Mouse (Mus musculus): ENCODE measurements around the gene Nemp1.

- TF ChIP-seq POLR2A (IDR thresholded peaks at IDR 0.05; ENCODE audit: control insufficient read depth, low read depth, low read length): 0 out of 2 replicates have a peak, but pooled peaks have one; percentile 24
- TF ChIP-seq CTCF (IDR thresholded peaks at IDR 0.05; ENCODE audit: control insufficient read depth, insufficient read depth, insufficient replicate concordance, low read depth, low read length): no peak
Measured at GRCm38 (mm10) chr10:127668093-127669050, 1.7 kb downstream of the Nemp1 start, which contains the start of gene Nab2.

Data from testis, adult 2 months (tissue).